Mouse (Mus musculus) neural tube, embryonic 13.5 days (tissue): ENCODE data around the gene Ube2q1. TPM values are rescaled to one million over a fixed set of nuclear protein-coding genes. Genes with fewer than 3 reads are reported as not detected.
A peak's percentile ranks its signal among the peaks of the same experiment; 100 is the strongest.

Experiments
- ATAC-seq: fragments of 200-750 bp; cut with Nextera tagmentation; 2 replicates; pipeline ENCODE4 v1.8.0; 2017; ENCODE audit warnings: low read depth, mild to moderate bottlenecking, moderate TSS enrichment, moderate library complexity
- H3K27ac ChIP-seq: fragments of 300-500 bp; sonication (generic); replicated peaks from 2 replicates; pipeline ENCODE4 v1.5.1; 2015; ENCODE audit warnings: moderate library complexity, mild to moderate bottlenecking, inconsistent platforms
- H3K27me3 ChIP-seq: fragments of 300-500 bp; sonication (generic); 2 replicates; pipeline ENCODE4 v1.6.1; 2015; ENCODE audit warnings: mild to moderate bottlenecking, inconsistent platforms
- H3K36me3 ChIP-seq: fragments of 300-500 bp; sonication (generic); 2 replicates; pipeline ENCODE4 v1.6.1; 2015; ENCODE audit warnings: mild to moderate bottlenecking, inconsistent platforms
- H3K4me1 ChIP-seq: fragments of 300-500 bp; sonication (generic); replicated peaks from 2 replicates; pipeline ENCODE4 v1.6.1; 2015; ENCODE audit warnings: inconsistent platforms
- H3K4me2 ChIP-seq: fragments of 300-500 bp; sonication (generic); 2 replicates; pipeline ENCODE4 v1.6.1; 2015; ENCODE audit warnings: inconsistent platforms, mild to moderate bottlenecking, moderate library complexity
- H3K4me3 ChIP-seq: fragments of 300-500 bp; sonication (generic); 2 replicates; pipeline ENCODE4 v1.5.1; 2015; ENCODE audit warnings: mild to moderate bottlenecking, inconsistent platforms
- H3K9ac ChIP-seq: fragments of 300-500 bp; sonication (generic); 2 replicates; pipeline ENCODE4 v1.6.1; 2015; ENCODE audit warnings: moderate library complexity, mild to moderate bottlenecking, inconsistent platforms
- H3K9me3 ChIP-seq: fragments of 300-500 bp; sonication (generic); 2 replicates; pipeline ENCODE4 v1.6.1; 2016; ENCODE audit warnings: inconsistent platforms
- WGBS: fragments of 180-500 bp; shearing (Covaris S2); methylation state at CpG from one replicate; pipeline ENCODE4 v1.1.7; 2015; 5-methylcytosine and 5-hydroxymethylcytosine counted together
- polyA plus RNA-seq: library from polyadenylated mRNA; unstranded; fragments of >200 nt; fragmentation: Nextera tagmentation; extraction: Ambion mirVana; gene quantifications from 2 replicates; pipeline ENCODE4 v1.2.1, GENCODE M21; 2015

Gene Ube2q1
- 14.3 and 15.2 TPM in 2 replicates for polyA plus RNA-seq

- H3K4me2 ChIP-seq, result peak within 1 kb of the TSS; percentile 89
- no peaks in the 10 kb centered on the region for H3K27me3 ChIP-seq
- peak within 1 kb of the TSS; percentile 99 for H3K9ac ChIP-seq
- H3K27ac ChIP-seq, result peak within 1 kb of the TSS; percentile 98
- 2% methylated on average over 81 of the region's 90 CpGs for WGBS
- ATAC-seq, result peak; percentile 97
- no peaks in the 10 kb centered on the region for H3K9me3 ChIP-seq
- peaks cover 23% of the 10 kb centered on the region for H3K36me3 ChIP-seq
- peaks cover 38% of the 10 kb centered on the region for H3K4me1 ChIP-seq
- peak within 1 kb of the TSS; percentile 96 for H3K4me3 ChIP-seq
These were observed at the start of gene Ube2q1 for GRCm38 (mm10) chr3:89772968-89773709. TSS of gene Ube2q1 (plus strand) at chr3:89773616.

GRCm38 (mm10) chr3:89727028-89727427 is 46.4 kb upstream of the Ube2q1 start:
- no peak for ATAC-seq
- H3K4me3 ChIP-seq, result no peak overlapping the region
- H3K9me3 ChIP-seq, result no peaks in the 10 kb centered on the region
- H3K27me3 ChIP-seq, result no peaks in the 10 kb centered on the region
- no peak overlapping the region for H3K9ac ChIP-seq
- H3K36me3 ChIP-seq, result no peaks in the 10 kb centered on the region
- H3K4me2 ChIP-seq, result no peak overlapping the region
- peaks cover 37% of the 10 kb centered on the region for H3K4me1 ChIP-seq
- 19% methylated on average over 4 of the region's 4 CpGs for WGBS
- H3K27ac ChIP-seq, result no peak overlapping the region

GRCm38 (mm10) chr3:89728848-89729247 is 44.6 kb upstream of the Ube2q1 start:
- Histone ChIP-seq H3K9me3 (no peaks in the 10 kb centered on the region), H3K4me1 (peaks cover 24% of the 10 kb centered on the region), H3K27ac (no peak overlapping the region), H3K27me3 (no peaks in the 10 kb centered on the region), H3K36me3 (no peaks in the 10 kb centered on the region), H3K4me3 (no peak overlapping the region), H3K4me2 (no peak overlapping the region), H3K9ac (no peak overlapping the region)
- no peak for ATAC-seq
- 84% methylated on average over 2 of the region's 2 CpGs for WGBS

- H3K27ac ChIP-seq, result 0 out of 2 replicates have a peak overlapping the region, but pooled peaks have one; percentile 46
- H3K9me3 ChIP-seq, result no peaks in the 10 kb centered on the region
- H3K36me3 ChIP-seq, result peaks cover 3% of the 10 kb centered on the region; the same call in 1 of the 2 replicates
- H3K4me2 ChIP-seq, result peak overlapping the region; percentile 59
- WGBS, result 2% methylated on average over 32 of the region's 32 CpGs
- peak overlapping the region; percentile 42 for H3K4me3 ChIP-seq
- ATAC-seq, result peak; percentile 65
- H3K9ac ChIP-seq, result peak overlapping the region; percentile 57
- peaks cover 24% of the 10 kb centered on the region for H3K4me1 ChIP-seq
- H3K27me3 ChIP-seq, result no peaks in the 10 kb centered on the region
These were observed 42.8 kb upstream of the Ube2q1 start for GRCm38 (mm10) chr3:89730350-89731331.

GRCm38 (mm10) chr3:89732091-89732490 is 41.3 kb upstream of the Ube2q1 start:
- no peak overlapping the region for H3K27ac ChIP-seq
- H3K9ac ChIP-seq, result no peak overlapping the region
- no peaks in the 10 kb centered on the region for H3K27me3 ChIP-seq
- peaks cover 24% of the 10 kb centered on the region for H3K4me1 ChIP-seq
- WGBS, result 83% methylated on average over 4 of the region's 4 CpGs
- H3K36me3 ChIP-seq, result peaks cover 10% of the 10 kb centered on the region; the same call in 1 of the 2 replicates
- no peak overlapping the region for H3K4me2 ChIP-seq
- ATAC-seq, result no peak
- H3K4me3 ChIP-seq, result no peak overlapping the region
- no peaks in the 10 kb centered on the region for H3K9me3 ChIP-seq

GRCm38 (mm10) chr3:89738509-89738908 is 34.9 kb upstream of the Ube2q1 start:
- H3K36me3 ChIP-seq, result peaks cover 66% of the 10 kb centered on the region

GRCm38 (mm10) chr3:89752307-89752706 is 21.1 kb upstream of the Ube2q1 start:
- H3K4me2 ChIP-seq, result no peak overlapping the region
- H3K4me1 ChIP-seq, result no peaks in the 10 kb centered on the region
- no peaks in the 10 kb centered on the region for H3K9me3 ChIP-seq
- no peak overlapping the region for H3K4me3 ChIP-seq
- H3K36me3 ChIP-seq, result peaks cover 96% of the 10 kb centered on the region
- 0 out of 2 replicates have a peak, but pooled peaks have one; percentile 17 for ATAC-seq
- no peaks in the 10 kb centered on the region for H3K27me3 ChIP-seq
- H3K9ac ChIP-seq, result no peak overlapping the region
- H3K27ac ChIP-seq, result no peak overlapping the region
- 40% methylated on average over 1 of the region's 1 CpGs for WGBS

More at GRCm38 (mm10) chr3:89738509-89738908, 34.9 kb upstream of the Ube2q1 start:
- Histone ChIP-seq H3K4me3 (no peak overlapping the region), H3K9me3 (no peaks in the 10 kb centered on the region), H3K9ac (no peak overlapping the region), H3K27ac (no peak overlapping the region), H3K4me2 (no peak overlapping the region), H3K27me3 (no peaks in the 10 kb centered on the region), H3K4me1 (no peaks in the 10 kb centered on the region)
- WGBS, result 95% methylated on average over 6 of the region's 6 CpGs
- no peak for ATAC-seq

- Histone ChIP-seq H3K4me3 (no peak overlapping the region), H3K36me3 (peaks cover 84% of the 10 kb centered on the region), H3K27ac (no peak overlapping the region), H3K4me1 (peaks cover 29% of the 10 kb centered on the region), H3K27me3 (no peaks in the 10 kb centered on the region), H3K9ac (no peak overlapping the region), H3K4me2 (no peak overlapping the region), H3K9me3 (no peaks in the 10 kb centered on the region)
- 79% methylated on average over 6 of the region's 6 CpGs for WGBS
- no peak for ATAC-seq
These were observed 18.1 kb upstream of the Ube2q1 start for GRCm38 (mm10) chr3:89755283-89755682.

- WGBS, result 88% methylated on average over 2 of the region's 2 CpGs
- no peaks in the 10 kb centered on the region for H3K27me3 ChIP-seq
- H3K9me3 ChIP-seq, result no peaks in the 10 kb centered on the region
- peaks cover 82% of the 10 kb centered on the region for H3K36me3 ChIP-seq
- ATAC-seq, result no peak
- H3K9ac ChIP-seq, result no peak overlapping the region
- H3K4me1 ChIP-seq, result peaks cover 52% of the 10 kb centered on the region
- no peak overlapping the region for H3K4me3 ChIP-seq
- H3K4me2 ChIP-seq, result peak overlapping the region; percentile 52
- no peak overlapping the region for H3K27ac ChIP-seq
These were observed 15.6 kb upstream of the Ube2q1 start for GRCm38 (mm10) chr3:89757851-89758250.

GRCm38 (mm10) chr3:89759786-89760185 is 13.6 kb upstream of the Ube2q1 start:
- Histone ChIP-seq H3K4me3 (peak overlapping the region; percentile 17), H3K9me3 (no peaks in the 10 kb centered on the region), H3K36me3 (peaks cover 63% of the 10 kb centered on the region), H3K4me1 (peaks cover 67% of the 10 kb centered on the region), H3K27ac (peak overlapping the region; percentile 66), H3K27me3 (peaks cover 2% of the 10 kb centered on the region; the same call in 1 of the 2 replicates), H3K9ac (peak overlapping the region; percentile 61), H3K4me2 (peak overlapping the region; percentile 52)
- peak; percentile 17; the same call in 1 of the 2 replicates for ATAC-seq
- 33% methylated on average over 3 of the region's 3 CpGs for WGBS

- no peaks in the 10 kb centered on the region for H3K9me3 ChIP-seq
- peak; percentile 72 for ATAC-seq
- H3K4me1 ChIP-seq, result peaks cover 55% of the 10 kb centered on the region
- H3K27me3 ChIP-seq, result peaks cover 2% of the 10 kb centered on the region; the same call in 1 of the 2 replicates
- H3K4me2 ChIP-seq, result peak within 1 kb of the TSS; percentile 62
- WGBS, result under 1% methylated on average over 36 of the region's 36 CpGs
- peak within 1 kb of the TSS; percentile 71 for H3K4me3 ChIP-seq
- peak within 1 kb of the TSS; percentile 84 for H3K9ac ChIP-seq
- H3K36me3 ChIP-seq, result peaks cover 27% of the 10 kb centered on the region
- peak within 1 kb of the TSS; percentile 92 for H3K27ac ChIP-seq
These were observed 9.2 kb upstream of the Ube2q1 start, which contains the start of gene Chrnb2 for GRCm38 (mm10) chr3:89764119-89764724. TSS of gene Chrnb2 (minus strand) at chr3:89764632.
